Mouse (Mus musculus) cortical plate, adult 2 months (tissue): ENCODE measurements at regions not wholly inside any gene's neighbourhood (a gene's known extent, or its start where the extent isn't known, plus 50 kb on each side); places are given as distances from the start of the nearest gene placed in this dataset.

Experiments used
- CTCF ChIP-seq: fragments of 200-500 bp; IDR thresholded peaks from 2 replicates; pipeline ENCODE4 v1.5.1; 2011; ENCODE audit warnings: mild to moderate bottlenecking, control low read depth, low read length; ENCODE audit not compliant: insufficient read depth; ENCODE audit errors: extremely low read depth
- POLR2A ChIP-seq: fragments of 200-500 bp; IDR thresholded peaks from 2 replicates; pipeline ENCODE4 v1.6.1; 2011; ENCODE audit warnings: mild to moderate bottlenecking, low read length, control low read depth; ENCODE audit not compliant: insufficient read depth; ENCODE audit errors: extremely low read depth

- TF ChIP-seq CTCF, result no peak
- TF ChIP-seq POLR2A, result no peak
Observed at GRCm38 (mm10) chr14:92688151-92688550, 1202.3 kb downstream of the Pcdh9 start.
